Mouse (Mus musculus) layer of hippocampus, adult 18-20 months (tissue): ENCODE measurements around the gene Pias4. TPM values are rescaled to one million over a fixed set of nuclear protein-coding genes. Genes with fewer than 3 reads are reported as not detected.
A peak's percentile ranks its signal among the peaks of the same experiment; 100 is the strongest.

ENCODE experiments used
- DNase-seq, 2 experiments: peaks; one replicate each; pipeline ENCODE4 v3.0.0; 2022; ENCODE audit warnings: low spot score in 2 of 2
- total RNA-seq, 2 experiments: library from RNA; stranded (reverse); gene quantifications; 2 replicates each; pipeline ENCODE4 v1.2.3; 2021

The Pias4 gene
- total RNA-seq, 2 experiments from 2014 or later = 27.5 to 30.8 TPM

GRCm38 (mm10) chr10:81139529-81139846, 28.2 kb downstream of the Pias4 start:
- no peak for DNase-seq

GRCm38 (mm10) chr10:81138821-81139528, 28.7 kb downstream of the Pias4 start:
- no peak for DNase-seq

- no peak for DNase-seq
Observed at GRCm38 (mm10) chr10:81138131-81138782, 29.5 kb downstream of the Pias4 start.

GRCm38 (mm10) chr10:81137252-81138130, 30.2 kb downstream of the Pias4 start:
- peak; percentile 99 to 100 for DNase-seq

GRCm38 (mm10) chr10:81136706-81137231, 31.0 kb downstream of the Pias4 start:
- peak in 1 of 2 experiments; percentile 72 for DNase-seq

- DNase-seq = peak in 1 of 2 experiments; percentile 68
Observed at GRCm38 (mm10) chr10:81135831-81136705, 31.7 kb downstream of the Pias4 start.

GRCm38 (mm10) chr10:81134966-81135681, 32.6 kb downstream of the Pias4 start, which contains the start of gene Zbtb7a:
Zbtb7a (plus strand) TSS chr10:81135220.
- peak; percentile 59 to 64 for DNase-seq

GRCm38 (mm10) chr10:81134181-81134587, 33.5 kb downstream of the Pias4 start:
- no peak for DNase-seq

- DNase-seq = no peak
Observed at GRCm38 (mm10) chr10:81123500-81123899, 44.2 kb downstream of the Pias4 start.

GRCm38 (mm10) chr10:81122889-81123288, 44.8 kb downstream of the Pias4 start:
- no peak for DNase-seq

GRCm38 (mm10) chr10:81120650-81121049, 47.1 kb downstream of the Pias4 start:
- DNase-seq = no peak

- no peak for DNase-seq
Observed at GRCm38 (mm10) chr10:81119625-81120024, 48.1 kb downstream of the Pias4 start.

- DNase-seq = no peak
Observed at GRCm38 (mm10) chr10:81112946-81113345, 54.8 kb downstream of the Pias4 start.

GRCm38 (mm10) chr10:81106113-81106721, 61.5 kb downstream of the Pias4 start:
- peak; percentile 80 to 81 for DNase-seq

- peak; percentile 96 to 97 for DNase-seq
Observed at GRCm38 (mm10) chr10:81105565-81106112, 62.1 kb downstream of the Pias4 start, which contains the start of gene Map2k2. Map2k2 (plus strand) TSS chr10:81105915.
